Mouse (Mus musculus) thymus, adult 2 months (tissue): ENCODE measurements around the gene Cog5.

Experiments
- CTCF ChIP-seq: fragments of 200-500 bp; IDR thresholded peaks from 2 replicates; pipeline ENCODE4 v1.5.1; 2012; ENCODE audit warnings: mild to moderate bottlenecking, control low read depth, low read length, moderate library complexity, borderline replicate concordance; ENCODE audit not compliant: control insufficient read depth, poor library complexity, insufficient read depth; ENCODE audit errors: extremely low read depth
- POLR2A ChIP-seq: fragments of 200-500 bp; IDR thresholded peaks from 2 replicates; pipeline ENCODE4 v1.6.1; 2012; ENCODE audit warnings: mild to moderate bottlenecking, low read length, control low read depth, moderate library complexity; ENCODE audit not compliant: control insufficient read depth, poor library complexity, insufficient read depth; ENCODE audit errors: extremely low read depth

- TF ChIP-seq POLR2A (no peak), CTCF (no peak)
Observed at GRCm38 (mm10) chr12:31948101-31949000, 293.7 kb downstream of the Cog5 start.
